Mouse (Mus musculus): ENCODE results near the gene Npr2.
"Not testable (repeated sequence)": the region's sequence is repeated elsewhere in the genome, so short reads cannot be mapped to it uniquely, and the experiment has no call there.

Npr2 gene

GRCm38 (mm10) chr4:43631046-43631955, at the start of gene Npr2:
Npr2 (plus strand) TSS chr4:43631935.
- peak; percentile 59 to 78 for DNase-seq

GRCm38 (mm10) chr4:43582241-43582640, 49.5 kb upstream of the Npr2 start:
- DNase-seq, result no peak

- no peak for DNase-seq
Measured at GRCm38 (mm10) chr4:43583421-43583820, 48.3 kb upstream of the Npr2 start.

GRCm38 (mm10) chr4:43584444-43585416, 47.0 kb upstream of the Npr2 start, which contains the start of gene Msmp:
Msmp (minus strand) TSS chr4:43584494.
- DNase-seq, result no peak

- DNase-seq, result no peak
Measured at GRCm38 (mm10) chr4:43585682-43586081, 46.1 kb upstream of the Npr2 start.

- DNase-seq, result no peak
Measured at GRCm38 (mm10) chr4:43586411-43586810, 45.3 kb upstream of the Npr2 start.

- DNase-seq, result no peak
Measured at GRCm38 (mm10) chr4:43587681-43588080, 44.1 kb upstream of the Npr2 start.

GRCm38 (mm10) chr4:43591543-43591942, 40.2 kb upstream of the Npr2 start:
- no peak for DNase-seq

GRCm38 (mm10) chr4:43591961-43592360, 39.8 kb upstream of the Npr2 start:
- DNase-seq, result no peak

- no peak for DNase-seq
Measured at GRCm38 (mm10) chr4:43593453-43593852, 38.3 kb upstream of the Npr2 start.

GRCm38 (mm10) chr4:43596597-43596996, 35.1 kb upstream of the Npr2 start:
- DNase-seq, result not testable (repeated sequence)

- DNase-seq, result no peak
Measured at GRCm38 (mm10) chr4:43598200-43598599, 33.5 kb upstream of the Npr2 start.

- no peak for DNase-seq
Measured at GRCm38 (mm10) chr4:43598650-43599380, 32.9 kb upstream of the Npr2 start.

- no peak for DNase-seq
Measured at GRCm38 (mm10) chr4:43600195-43600934, 31.4 kb upstream of the Npr2 start.

GRCm38 (mm10) chr4:43604099-43604498, 27.6 kb upstream of the Npr2 start:
- DNase-seq, result no peak

- no peak for DNase-seq
Measured at GRCm38 (mm10) chr4:43604751-43605685, 26.7 kb upstream of the Npr2 start.

- no peak for DNase-seq
Measured at GRCm38 (mm10) chr4:43612534-43612933, 19.2 kb upstream of the Npr2 start.

- peak; percentile 53 to 74 for DNase-seq
Measured at GRCm38 (mm10) chr4:43613060-43613730, 18.5 kb upstream of the Npr2 start.

GRCm38 (mm10) chr4:43620146-43620778, 11.5 kb upstream of the Npr2 start:
- no peak for DNase-seq
